Mouse (Mus musculus): ENCODE data around the gene Chrna1. TPM values are rescaled to one million over a fixed set of nuclear protein-coding genes. Genes with fewer than 3 reads are reported as not detected.

Gene Chrna1
- polyA plus RNA-seq, 1 experiment from 2014 or later: 0.45 TPM

GRCm38 (mm10) chr2:73540450-73541162 lies 39.5 kb downstream of the Chrna1 start:
- H3K4me3 ChIP-seq: peak overlapping the region; percentile 32
- H3K9me3 ChIP-seq: no peaks in the 10 kb centered on the region
- H3K27me3 ChIP-seq (ENCODE audit: insufficient read depth, poor library complexity, severe bottlenecking): peaks cover 8% of the 10 kb centered on the region; the same call in 1 of the 2 replicates
- peaks cover 14% of the 10 kb centered on the region for H3K4me1 ChIP-seq
- H3K27ac ChIP-seq: no peak overlapping the region
- H3K36me3 ChIP-seq: no peaks in the 10 kb centered on the region
- no peak for DNase-seq (ENCODE audit: low spot score)
- 39% methylated on average over 16 of the region's 16 CpGs for WGBS

DNA sequence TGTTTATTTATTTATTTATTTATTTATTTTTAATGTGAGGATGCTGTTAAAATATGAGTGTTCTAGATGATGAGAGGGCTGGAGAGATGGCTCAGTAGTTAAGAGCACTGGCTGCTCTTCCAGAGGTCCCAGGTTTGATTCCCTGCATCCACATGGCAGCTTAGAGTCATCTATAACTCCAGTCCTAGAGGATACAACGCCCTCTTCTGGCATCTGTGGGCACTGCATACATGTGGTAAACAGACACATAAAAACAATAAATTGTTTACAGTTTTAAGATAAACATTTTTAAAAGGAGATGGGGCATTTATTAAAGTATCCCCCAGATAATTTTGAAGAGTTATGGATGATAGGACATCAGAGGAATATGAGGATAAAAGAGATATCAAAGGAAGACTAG lies 40.4 kb downstream of the Chrna1 start:
- no peak overlapping the region for H3K27ac ChIP-seq
- H3K36me3 ChIP-seq: no peaks in the 10 kb centered on the region
- WGBS: 27% methylated on average over 1 of the region's 1 CpGs
- H3K4me1 ChIP-seq: peaks cover 9% of the 10 kb centered on the region
- H3K27me3 ChIP-seq (ENCODE audit: insufficient read depth, poor library complexity, severe bottlenecking): peaks cover 8% of the 10 kb centered on the region; the same call in 1 of the 2 replicates
- DNase-seq (ENCODE audit: low spot score): no peak
- H3K9me3 ChIP-seq: no peaks in the 10 kb centered on the region
- H3K4me3 ChIP-seq: no peak overlapping the region

- Histone ChIP-seq H3K36me3 (no peaks in the 10 kb centered on the region), H3K27me3 (ENCODE audit: insufficient read depth, poor library complexity, severe bottlenecking) (peaks cover 8% of the 10 kb centered on the region; the same call in 1 of the 2 replicates), H3K27ac (no peak overlapping the region), H3K9me3 (no peaks in the 10 kb centered on the region), H3K4me1 (peaks cover 9% of the 10 kb centered on the region), H3K4me3 (no peak overlapping the region)
- WGBS: 86% methylated on average over 3 of the region's 3 CpGs
- DNase-seq (ENCODE audit: low spot score): no peak
Observed at GRCm38 (mm10) chr2:73539141-73539540, 41.0 kb downstream of the Chrna1 start.

GRCm38 (mm10) chr2:73538590-73538989 lies 41.5 kb downstream of the Chrna1 start:
- Histone ChIP-seq H3K27ac (no peak overlapping the region), H3K36me3 (no peaks in the 10 kb centered on the region), H3K4me1 (peaks cover 9% of the 10 kb centered on the region), H3K27me3 (ENCODE audit: insufficient read depth, poor library complexity, severe bottlenecking) (peaks cover 8% of the 10 kb centered on the region; the same call in 1 of the 2 replicates), H3K4me3 (no peak overlapping the region), H3K9me3 (no peaks in the 10 kb centered on the region)
- 59% methylated on average over 13 of the region's 13 CpGs for WGBS
- DNase-seq (ENCODE audit: low spot score): no peak

GRCm38 (mm10) chr2:73536091-73536783 lies 43.9 kb downstream of the Chrna1 start:
- Histone ChIP-seq H3K9me3 (no peaks in the 10 kb centered on the region), H3K36me3 (no peaks in the 10 kb centered on the region), H3K27me3 (ENCODE audit: insufficient read depth, poor library complexity, severe bottlenecking) (no peaks in the 10 kb centered on the region), H3K4me1 (peaks cover 9% of the 10 kb centered on the region), H3K4me3 (no peak overlapping the region), H3K27ac (no peak overlapping the region)
- 79% methylated on average over 15 of the region's 15 CpGs for WGBS
- no peak for DNase-seq (ENCODE audit: low spot score)

- no peak overlapping the region for H3K4me3 ChIP-seq
- WGBS: 84% methylated on average over 10 of the region's 10 CpGs
- H3K9me3 ChIP-seq: no peaks in the 10 kb centered on the region
Observed at GRCm38 (mm10) chr2:73534720-73535119, 45.4 kb downstream of the Chrna1 start.

DNA sequence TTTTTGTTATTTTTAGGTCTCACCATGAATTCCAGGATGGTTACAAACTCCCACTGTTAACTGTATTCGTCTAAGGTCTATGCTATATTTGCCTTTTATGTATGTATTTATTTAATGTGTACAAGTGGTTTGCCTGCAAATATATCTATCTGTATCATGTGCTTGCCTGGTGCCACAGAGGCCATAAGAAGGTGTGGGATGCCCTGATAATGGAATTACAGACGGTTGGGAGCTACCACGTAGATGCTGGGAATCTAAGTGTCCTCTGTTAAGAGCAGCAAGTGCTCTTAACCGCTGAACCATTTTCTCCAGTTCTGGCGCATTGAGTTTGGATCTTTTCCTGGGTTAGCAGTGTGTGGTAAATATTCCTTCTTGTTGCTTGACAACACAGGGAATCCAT lies 49.7 kb downstream of the Chrna1 start:
- Histone ChIP-seq H3K4me3 (no peak overlapping the region), H3K9me3 (no peaks in the 10 kb centered on the region), H3K36me3 (0 out of 2 replicates have a peak, but pooled peaks cover 2% of the 10 kb centered on the region), H3K27ac (no peak overlapping the region), H3K4me1 (0 out of 2 replicates have a peak, but pooled peaks cover 9% of the 10 kb centered on the region), H3K27me3 (ENCODE audit: insufficient read depth, poor library complexity, severe bottlenecking) (no peaks in the 10 kb centered on the region)
- WGBS: 65% methylated on average over 5 of the region's 5 CpGs
- DNase-seq (ENCODE audit: low spot score): no peak

More at GRCm38 (mm10) chr2:73534720-73535119, 45.4 kb downstream of the Chrna1 start:
- DNase-seq (ENCODE audit: low spot score): no peak
- 0 out of 2 replicates have a peak, but pooled peaks cover 3% of the 10 kb centered on the region for H3K4me1 ChIP-seq
- no peaks in the 10 kb centered on the region for H3K36me3 ChIP-seq
- H3K27me3 ChIP-seq (ENCODE audit: insufficient read depth, poor library complexity, severe bottlenecking): no peaks in the 10 kb centered on the region
- no peak overlapping the region for H3K27ac ChIP-seq

DNA sequence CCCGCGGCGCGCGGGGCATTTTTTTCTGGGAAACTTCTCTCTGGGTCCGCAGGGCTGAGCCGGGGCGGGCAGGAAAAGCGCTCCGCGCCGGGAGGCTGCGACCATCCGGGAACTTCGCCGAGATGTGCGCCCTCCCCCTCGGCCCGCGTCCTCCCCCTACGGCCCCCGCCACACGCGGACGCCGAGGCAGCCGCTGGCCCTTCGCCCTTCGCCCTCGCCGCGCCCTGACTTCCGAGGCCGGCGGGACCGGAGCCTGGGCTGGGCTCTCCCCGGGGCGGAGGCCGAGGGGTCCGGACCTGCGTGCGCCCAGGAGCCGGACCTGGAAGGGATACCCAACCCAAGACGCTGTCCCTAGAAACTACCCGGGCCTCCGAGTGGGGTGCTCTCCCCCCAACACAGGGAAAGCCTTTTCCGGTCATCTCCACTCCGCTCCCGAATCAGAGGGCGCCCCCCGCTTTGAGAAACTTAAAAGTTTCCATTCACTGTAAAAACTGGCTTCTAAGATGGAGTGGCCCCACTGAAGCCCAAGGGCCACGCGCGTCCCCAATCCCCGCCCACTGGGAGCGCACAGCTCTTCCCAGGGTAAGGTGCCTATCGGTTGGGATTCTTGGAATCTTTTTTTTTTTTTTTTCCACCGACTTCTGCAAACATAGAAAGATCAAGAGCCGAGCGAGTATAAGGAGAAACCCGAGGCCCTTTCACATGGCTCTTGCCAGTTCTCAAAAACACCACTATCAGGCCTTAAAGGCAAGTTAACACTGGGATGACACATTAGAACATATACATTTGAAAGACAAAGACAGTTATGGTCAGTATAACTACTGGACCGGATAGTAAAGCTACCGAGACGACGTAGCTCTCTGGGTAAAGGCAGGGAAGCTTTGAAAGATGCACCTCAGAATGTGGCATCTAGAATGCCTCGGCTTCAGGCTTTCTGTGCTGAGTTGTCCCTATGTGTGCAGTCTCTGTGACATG lies 50.5 kb downstream of the Chrna1 start, which contains the start of gene Wipf1:
TSS of gene Wipf1 (minus strand) at position 379 of the 975 bp plus-strand sequence.
- no peak for DNase-seq (ENCODE audit: low spot score)
- 0 out of 2 replicates have a peak, but pooled peaks cover 2% of the 10 kb centered on the region for H3K36me3 ChIP-seq
- H3K4me3 ChIP-seq: peak within 1 kb of the TSS; percentile 78
- H3K27ac ChIP-seq: peak within 1 kb of the TSS; percentile 95
- H3K4me1 ChIP-seq: 0 out of 2 replicates have a peak, but pooled peaks cover 9% of the 10 kb centered on the region
- 3% methylated on average over 59 of the region's 66 CpGs for WGBS
- H3K9me3 ChIP-seq: no peaks in the 10 kb centered on the region
- no peaks in the 10 kb centered on the region for H3K27me3 ChIP-seq (ENCODE audit: insufficient read depth, poor library complexity, severe bottlenecking)

- no peaks in the 10 kb centered on the region for H3K27me3 ChIP-seq (ENCODE audit: insufficient read depth, poor library complexity, severe bottlenecking)
- 2% methylated on average over 59 of the region's 59 CpGs for WGBS
- peak overlapping the region; percentile 95 for H3K27ac ChIP-seq
- 0 out of 2 replicates have a peak, but pooled peaks cover 2% of the 10 kb centered on the region for H3K36me3 ChIP-seq
- H3K4me3 ChIP-seq: peak overlapping the region; percentile 78
- peaks cover 15% of the 10 kb centered on the region; the same call in 1 of the 2 replicates for H3K4me1 ChIP-seq
- H3K9me3 ChIP-seq: no peaks in the 10 kb centered on the region
- DNase-seq (ENCODE audit: low spot score): no peak
Observed at GRCm38 (mm10) chr2:73528516-73529355, 51.4 kb downstream of the Chrna1 start.

GRCm38 (mm10) chr2:73527956-73528355 lies 52.2 kb downstream of the Chrna1 start:
- H3K4me3 ChIP-seq: peak overlapping the region; percentile 78
- no peak overlapping the region for H3K27ac ChIP-seq
- H3K27me3 ChIP-seq (ENCODE audit: insufficient read depth, poor library complexity, severe bottlenecking): no peaks in the 10 kb centered on the region
- 83% methylated on average over 11 of the region's 11 CpGs for WGBS
- no peaks in the 10 kb centered on the region for H3K9me3 ChIP-seq
- DNase-seq (ENCODE audit: low spot score): no peak
- H3K36me3 ChIP-seq: 0 out of 2 replicates have a peak, but pooled peaks cover 2% of the 10 kb centered on the region
- peaks cover 22% of the 10 kb centered on the region for H3K4me1 ChIP-seq

GRCm38 (mm10) chr2:73526691-73527090 lies 53.4 kb downstream of the Chrna1 start:
- H3K36me3 ChIP-seq: 0 out of 2 replicates have a peak, but pooled peaks cover 2% of the 10 kb centered on the region
- H3K4me1 ChIP-seq: peaks cover 35% of the 10 kb centered on the region
- 66% methylated on average over 9 of the region's 9 CpGs for WGBS
- no peak for DNase-seq (ENCODE audit: low spot score)
- 0 out of 2 replicates have a peak overlapping the region, but pooled peaks have one; percentile 48 for H3K27ac ChIP-seq
- no peaks in the 10 kb centered on the region for H3K9me3 ChIP-seq
- no peaks in the 10 kb centered on the region for H3K27me3 ChIP-seq (ENCODE audit: insufficient read depth, poor library complexity, severe bottlenecking)
- no peak overlapping the region for H3K4me3 ChIP-seq
